Mouse (Mus musculus): Measurements from ENCODE around the gene Caln1. TPM values are rescaled to one million over a fixed set of nuclear protein-coding genes. Genes with fewer than 3 reads are reported as not detected.

Gene Caln1
- 0.74 TPM for polyA plus RNA-seq (2014; fragmentation: Illumina TruSeq; extraction: RNeasy Lipid Tissue Mini Kit (QIAGEN cat#74804))

DNA sequence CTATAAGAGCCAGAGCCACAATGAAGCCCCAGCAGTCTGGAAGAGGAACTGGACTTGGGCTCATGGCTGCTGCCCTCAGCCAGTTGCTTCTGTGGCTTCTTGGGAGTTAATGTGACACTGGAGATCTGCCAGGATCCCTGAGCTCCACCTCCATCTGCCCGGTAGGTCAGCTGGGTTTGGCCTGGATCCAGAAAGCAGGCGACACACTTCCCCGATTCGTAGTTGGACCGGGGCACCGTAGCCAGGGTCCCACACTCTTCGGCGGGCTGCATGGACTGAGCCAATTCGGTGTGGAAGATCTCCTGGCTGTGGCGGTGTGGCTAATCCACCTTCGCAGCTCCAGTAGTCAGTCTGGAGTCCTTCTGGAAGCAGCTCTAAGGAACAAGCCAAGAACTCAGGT, at the start of gene Caln1:
Caln1 (plus strand) TSS at position 219 of the 400 bp plus-strand sequence.

GRCm38 (mm10) chr5:130384222-130384912, 15.1 kb downstream of the Caln1 start, which contains the start of gene A330070K13Rik:
Gene A330070K13Rik (minus strand): TSS chr5:130384631.

Other genes with a start within 250 kb of the Caln1 start
- 3.1 TPM for gene Kctd7, start 224.6 kb upstream of the Caln1 start, polyA plus RNA-seq (2014; fragmentation: Illumina TruSeq; extraction: RNeasy Lipid Tissue Mini Kit (QIAGEN cat#74804))
- 32.2 TPM for gene Rabgef1, start 197.7 kb upstream of the Caln1 start, polyA plus RNA-seq (2014; fragmentation: Illumina TruSeq; extraction: RNeasy Lipid Tissue Mini Kit (QIAGEN cat#74804))
- gene Tmem248, start 152.4 kb upstream of the Caln1 start, polyA plus RNA-seq (2014; fragmentation: Illumina TruSeq; extraction: RNeasy Lipid Tissue Mini Kit (QIAGEN cat#74804)) = 49.8 TPM
- 59.0 TPM for gene Sbds, start 113.9 kb upstream of the Caln1 start, polyA plus RNA-seq (2014; fragmentation: Illumina TruSeq; extraction: RNeasy Lipid Tissue Mini Kit (QIAGEN cat#74804))
- 1.9 TPM for gene Tyw1, start 113.8 kb upstream of the Caln1 start, polyA plus RNA-seq (2014; fragmentation: Illumina TruSeq; extraction: RNeasy Lipid Tissue Mini Kit (QIAGEN cat#74804))
- not detected for gene A330070K13Rik, start 15.2 kb downstream of the Caln1 start, polyA plus RNA-seq (2014; fragmentation: Illumina TruSeq; extraction: RNeasy Lipid Tissue Mini Kit (QIAGEN cat#74804))